Mouse (Mus musculus): ENCODE measurements at regions not wholly inside any gene's neighbourhood (a gene's known extent, or its start where the extent isn't known, plus 50 kb on each side); places are given as distances from the start of the nearest gene placed in this dataset.
"Not testable (repeated sequence)": the region's sequence is repeated elsewhere in the genome, so short reads cannot be mapped to it uniquely, and the experiment has no call there.

GRCm38 (mm10) chr3:15022773-15023172, 136.7 kb downstream of the Car2 start:
- no peak for DNase-seq

- no peak for DNase-seq
Observed at GRCm38 (mm10) chr3:15040866-15041528, 154.9 kb downstream of the Car2 start.

GRCm38 (mm10) chr3:15053968-15054367, 167.9 kb downstream of the Car2 start:
- no peak for DNase-seq

- DNase-seq = not testable (repeated sequence)
Observed at GRCm38 (mm10) chr3:15055516-15056256, 169.6 kb downstream of the Car2 start.

DNA sequence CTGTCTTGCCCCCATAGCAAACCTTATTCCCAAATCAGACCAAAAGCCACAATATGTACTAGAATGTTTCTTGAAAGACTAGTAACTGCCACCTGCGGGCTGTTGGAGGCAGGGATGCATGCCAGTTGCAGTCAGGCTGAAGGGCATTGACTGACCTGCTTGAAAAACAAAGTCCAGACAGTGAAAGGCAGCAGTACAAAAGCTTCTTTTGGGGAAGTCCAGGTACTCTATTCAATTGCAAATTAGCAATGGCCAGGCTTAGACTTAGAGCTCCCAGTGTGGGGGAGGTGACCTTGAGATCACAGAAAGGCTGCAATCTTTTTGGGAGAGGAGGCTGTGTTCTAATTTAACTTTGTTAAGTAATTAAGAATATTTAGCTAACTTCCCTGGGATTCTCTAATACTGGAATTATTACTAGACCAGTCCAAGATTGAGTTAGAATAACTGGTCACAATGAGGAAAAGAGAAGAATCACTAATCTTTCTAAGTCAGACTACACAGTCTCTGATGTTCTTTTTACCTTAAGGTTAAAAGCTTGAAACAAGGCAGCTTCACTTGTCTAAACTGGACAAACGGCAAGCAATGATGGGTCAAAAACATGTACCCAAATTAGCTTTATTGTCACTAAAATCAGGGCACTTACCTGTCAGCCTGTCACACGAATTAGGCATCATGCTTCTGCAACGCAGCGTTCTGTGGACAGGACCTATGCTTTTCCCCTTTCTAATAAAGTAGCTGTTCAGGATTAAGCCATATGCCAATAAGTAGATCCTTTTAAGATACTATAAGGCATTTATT, 170.9 kb downstream of the Car2 start:
- not testable (repeated sequence) for DNase-seq

- DNase-seq = no peak
Observed at GRCm38 (mm10) chr3:15065681-15066080, 179.6 kb downstream of the Car2 start.

DNA sequence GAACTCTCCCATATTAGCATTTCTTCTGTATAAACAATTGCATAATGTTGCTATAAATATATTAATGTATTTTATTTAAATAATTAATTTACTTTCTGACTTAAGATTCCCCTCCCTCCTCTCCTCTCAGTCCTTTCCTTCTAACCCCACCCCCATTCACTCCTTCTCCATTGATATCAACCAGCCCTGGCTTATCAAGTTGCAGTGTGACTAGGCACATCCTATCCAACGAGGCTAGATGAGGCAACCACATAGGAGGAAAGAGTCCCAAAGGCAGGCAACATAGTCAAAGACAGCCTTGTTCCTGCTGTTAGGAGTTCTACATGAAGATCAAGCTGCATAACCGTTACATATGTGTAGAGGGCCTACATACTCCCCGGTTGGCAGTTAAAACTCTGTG, 182.2 kb downstream of the Car2 start:
- no peak for DNase-seq

GRCm38 (mm10) chr3:15071030-15071883, 185.2 kb downstream of the Car2 start:
- DNase-seq = no peak

- no peak for DNase-seq
Observed at GRCm38 (mm10) chr3:15073405-15073804, 187.3 kb downstream of the Car2 start.

- no peak for DNase-seq
Observed at GRCm38 (mm10) chr3:15073847-15074246, 187.8 kb downstream of the Car2 start.

GRCm38 (mm10) chr3:15074949-15075348, 188.9 kb downstream of the Car2 start:
- no peak for DNase-seq

DNA sequence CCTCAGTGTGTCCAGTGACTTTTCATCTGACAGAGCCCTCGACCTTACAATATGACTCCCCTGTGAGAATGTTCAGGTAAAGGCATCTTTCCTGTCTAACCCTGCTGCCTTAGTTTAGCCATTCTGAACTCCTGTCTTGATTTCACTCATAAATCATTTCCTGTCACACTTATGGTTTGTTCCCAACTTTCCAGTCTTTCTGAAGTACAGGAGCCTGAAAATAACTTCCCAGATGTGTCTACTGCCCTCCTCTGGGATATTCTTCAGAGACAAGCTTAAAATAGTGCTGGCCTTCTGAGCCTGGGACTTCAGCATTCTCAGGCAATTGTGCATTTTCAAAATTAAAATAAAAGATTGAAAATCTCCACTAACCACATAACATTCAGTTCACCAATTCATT, 204.1 kb downstream of the Car2 start:
- DNase-seq = no peak

- DNase-seq = peak; percentile 19 to 29
Observed at GRCm38 (mm10) chr3:15098206-15098817, 212.2 kb downstream of the Car2 start.

- DNase-seq = no peak
Observed at GRCm38 (mm10) chr3:15098981-15099380, 212.9 kb downstream of the Car2 start.

DNA sequence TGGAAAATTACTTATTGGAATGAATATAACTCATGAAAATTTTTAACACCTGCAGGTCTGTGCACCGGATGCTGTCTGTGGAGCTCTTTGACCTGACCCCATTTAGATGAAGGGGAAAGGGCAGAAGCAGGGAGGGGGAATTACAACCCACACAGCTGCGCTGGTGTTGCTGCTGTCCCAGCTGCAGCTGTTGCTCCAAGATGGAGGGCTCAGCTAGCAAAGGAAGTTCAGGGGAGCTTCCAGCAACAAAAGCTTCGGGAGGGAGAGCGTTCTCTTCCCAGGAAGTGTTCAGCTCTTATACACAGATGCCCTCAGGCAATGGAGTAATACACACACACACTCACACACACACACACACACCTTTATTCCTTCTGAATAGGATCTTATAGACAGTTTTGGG, 219.6 kb downstream of the Car2 start:
- DNase-seq = no peak

DNA sequence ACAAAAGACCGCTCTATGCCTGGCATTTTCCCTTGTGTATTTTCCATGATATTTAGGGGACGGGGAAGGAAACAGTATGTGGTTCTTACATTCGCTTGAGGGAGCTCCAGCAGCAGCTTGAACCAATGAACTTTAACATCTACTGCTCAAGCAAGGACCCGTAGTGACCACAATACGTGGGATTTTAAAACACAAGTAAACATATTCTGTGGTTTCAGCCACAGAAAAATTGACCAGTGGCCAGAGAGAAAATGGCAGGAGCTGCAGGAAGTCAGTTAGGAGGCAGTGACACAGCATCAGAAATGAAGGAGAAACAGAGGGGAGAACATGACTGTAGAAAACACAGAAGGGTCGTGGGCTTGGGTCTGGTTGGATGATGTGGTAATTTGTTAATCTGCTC, 220.2 kb downstream of the Car2 start:
- no peak for DNase-seq

DNA sequence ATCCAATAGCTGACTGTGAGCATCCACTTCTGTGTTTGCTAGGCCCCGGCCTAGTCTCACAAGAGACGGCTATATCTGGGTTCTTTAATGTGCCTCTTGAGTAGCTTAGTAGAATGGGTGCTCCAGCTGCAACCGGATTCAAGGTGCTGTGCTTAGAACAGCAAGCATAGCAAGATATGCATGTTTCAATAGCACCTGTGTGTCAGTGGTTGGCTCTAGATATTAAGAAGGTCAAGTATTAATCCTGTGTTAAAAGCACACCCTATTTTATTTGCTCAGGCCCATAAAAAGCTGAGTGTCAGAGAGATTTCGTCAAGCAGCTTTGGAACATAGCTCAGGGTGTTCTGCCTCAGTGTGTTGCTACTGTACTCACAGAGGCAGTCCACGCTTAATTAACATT, 221.2 kb downstream of the Car2 start:
- DNase-seq = no peak

GRCm38 (mm10) chr3:15108239-15108934, 222.3 kb downstream of the Car2 start:
- DNase-seq = no peak

GRCm38 (mm10) chr3:15110037-15110748, 221.9 kb downstream of the Gm9733 start:
- DNase-seq = no peak

DNA sequence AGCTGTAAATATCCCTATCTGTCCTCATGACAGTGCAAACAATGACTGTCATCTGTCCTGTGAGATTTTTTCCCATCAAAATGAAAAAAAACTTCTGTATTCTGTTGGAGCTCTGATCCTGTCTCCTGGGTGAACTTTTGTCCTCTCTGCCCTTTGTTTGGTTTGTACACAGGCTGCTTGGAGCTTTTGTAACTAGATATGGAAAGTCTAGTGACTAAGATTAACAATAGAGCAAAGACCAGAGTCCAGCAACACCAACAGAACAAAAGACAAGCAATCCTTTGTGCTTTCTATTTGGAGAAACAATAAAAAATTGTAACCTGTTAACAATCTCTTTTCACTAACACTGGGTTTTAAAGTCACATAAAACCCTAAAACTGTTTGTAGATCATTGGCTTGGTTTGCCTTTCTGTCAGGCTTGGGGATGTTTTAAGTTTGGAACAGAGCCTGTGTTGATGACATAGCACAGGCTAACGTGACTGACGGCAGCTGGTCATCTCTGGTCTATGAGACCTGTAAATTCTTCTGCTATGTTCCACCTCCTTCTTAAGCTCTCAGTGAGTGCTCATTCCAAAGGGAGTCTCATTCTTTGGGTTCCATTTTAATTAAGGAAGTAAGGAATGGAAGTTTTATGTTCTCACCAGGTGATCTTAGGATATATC, 219.8 kb downstream of the Gm9733 start:
- peak in 1 of 2 experiments; percentile 47 for DNase-seq
